In the genomic region with DNA sequence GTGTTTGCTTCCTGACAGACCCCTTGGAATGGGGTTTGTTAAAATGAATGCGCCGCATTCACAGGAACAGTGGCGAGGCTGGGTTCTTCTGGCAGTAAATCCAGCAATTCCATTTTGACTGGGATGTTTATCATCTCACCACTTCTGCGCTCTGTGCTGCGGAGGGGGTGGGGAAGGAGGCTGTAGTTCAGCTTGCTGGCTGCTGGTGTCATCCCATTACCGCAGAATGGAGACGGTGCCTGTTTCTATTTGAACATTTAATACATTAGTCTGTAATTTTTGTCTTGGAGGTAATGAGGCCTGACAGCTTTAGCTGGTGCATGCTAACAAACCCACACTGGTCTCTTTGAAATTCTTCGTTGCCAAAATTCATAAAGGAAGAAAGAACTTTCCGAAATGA, we compare ENCODE assay signal across 8 mouse cellular contexts.
A peak's percentile ranks its signal among the peaks of the same experiment; 100 is the strongest.
DNase-seq lines count a peak whose midpoint lies in the region; ATAC-seq lines count a peak whose summit lies in the region.

No protein-coding gene starts in this region.

- H3K9me3 ChIP-seq in embryonic facial prominence, embryonic 10.5 days = no peaks in the 10 kb centered on the region
- no peaks in the 10 kb centered on the region for H3K9me3 ChIP-seq in kidney, embryonic 15.5 days (replicated peaks)
- no peaks in the 10 kb centered on the region for H3K9me3 ChIP-seq in limb, embryonic 10.5 days (replicated peaks)

- intact Hi-C loops in gastrocnemius, postnatal 14 days (cut with DNase I; ENCODE audit: low total_unique reads) = no loop called here

- no peaks in the 10 kb centered on the region for H3K36me3 ChIP-seq in embryonic facial prominence, embryonic 10.5 days (replicated peaks)
- no peaks in the 10 kb centered on the region for H3K36me3 ChIP-seq in kidney, embryonic 15.5 days
- H3K36me3 ChIP-seq in limb, embryonic 10.5 days = no peaks in the 10 kb centered on the region

- WGBS in embryonic facial prominence, embryonic 10.5 days = 53% methylated on average over 9 of the region's 9 CpGs
- 24% methylated on average over 9 of the region's 9 CpGs for WGBS in kidney, embryonic 15.5 days
- WGBS in limb, embryonic 10.5 days = 55% methylated on average over 9 of the region's 9 CpGs

- H3K4me1 ChIP-seq in embryonic facial prominence, embryonic 10.5 days = no peaks in the 10 kb centered on the region
- H3K4me1 ChIP-seq in kidney, embryonic 15.5 days = no peaks in the 10 kb centered on the region
- no peaks in the 10 kb centered on the region for H3K4me1 ChIP-seq in limb, embryonic 10.5 days

- no peak overlapping the region for H3K9ac ChIP-seq in kidney, embryonic 15.5 days

- DNase-seq in gastrocnemius, postnatal 14 days = peak; percentile 3
- no peak for DNase-seq in gastrocnemius, adult 18-20 months (ENCODE audit: low spot score)
- peak; percentile 91 for DNase-seq in Muller cell, postnatal 12 days (ENCODE audit: inconsistent ontology term)
- DNase-seq in embryonic facial prominence, embryonic 10.5 days (ENCODE audit: low spot score) = peak; percentile 21
- peak; percentile 42 for DNase-seq in limb, embryonic 10.5 days (ENCODE audit: low spot score)
- DNase-seq in right cerebral cortex, postnatal 25 days = peak; percentile 44

- no peaks in the 10 kb centered on the region for H3K27me3 ChIP-seq in embryonic facial prominence, embryonic 10.5 days (replicated peaks; ENCODE audit: low read depth, poor library complexity, severe bottlenecking)
- H3K27me3 ChIP-seq in kidney, embryonic 15.5 days = no peaks in the 10 kb centered on the region
- H3K27me3 ChIP-seq in limb, embryonic 10.5 days (ENCODE audit: low read depth, poor library complexity, severe bottlenecking) = no peaks in the 10 kb centered on the region

- H3K4me2 ChIP-seq in kidney, embryonic 15.5 days = 0 out of 2 replicates have a peak overlapping the region, but pooled peaks have one; percentile 7

- peak; percentile 79; the same call in 1 of the 2 replicates for ATAC-seq in kidney, embryonic 15.5 days (replicated peaks; ENCODE audit: low FRiP score)
- no peak for ATAC-seq in granulocyte monocyte progenitor cell, adult 5-6 weeks (replicated peaks; ENCODE audit: poor library complexity, severe bottlenecking)

- no peak overlapping the region for H3K27ac ChIP-seq in embryonic facial prominence, embryonic 10.5 days (replicated peaks)
- no peak overlapping the region for H3K27ac ChIP-seq in kidney, embryonic 15.5 days
- no peak overlapping the region for H3K27ac ChIP-seq in limb, embryonic 10.5 days

- no peak overlapping the region for H3K4me3 ChIP-seq in embryonic facial prominence, embryonic 10.5 days
- H3K4me3 ChIP-seq in kidney, embryonic 15.5 days (replicated peaks) = no peak overlapping the region
- H3K4me3 ChIP-seq in limb, embryonic 10.5 days = no peak overlapping the region
